Comparison of ENCODE assay signal across 14 mouse cellular contexts in genomic region chr19:41332228-41332627, GRCm38 (mm10). TPM values are rescaled to one million over a fixed set of nuclear protein-coding genes. Genes with fewer than 3 reads are reported as not detected.
DNase-seq lines count a peak whose midpoint lies in the region; ATAC-seq and TF ChIP-seq lines count a peak whose summit lies in the region.
"Had no signal": no experiment of that assay in that cellular context is flagged by ENCODE, and none has a peak within 500 bp of the region (broad histone marks: within the 10 kb centered on the region; RNA-seq: fewer than 3 reads in every experiment).

No protein-coding gene starts in this region.

- H3K4me2 ChIP-seq in kidney, embryonic 15.5 days = no peak overlapping the region
- H3K4me2 ChIP-seq in CH12.LX (ENCODE audit: insufficient read depth, low read depth, poor library complexity, severe bottlenecking) = peak overlapping the region; percentile 94
- H3K4me2 ChIP-seq: heart, embryonic 13.5 days had no signal

- no peak for ATAC-seq in kidney, embryonic 15.5 days (replicated peaks; ENCODE audit: low FRiP score)
- ATAC-seq: forebrain, postnatal 0 days; hindbrain, embryonic 16.5 days had no signal

- H3K4me3 ChIP-seq in kidney, adult 2 months (ENCODE audit: insufficient read depth, low read depth, low read length) = no peak overlapping the region
- no peak overlapping the region for H3K4me3 ChIP-seq in kidney, embryonic 15.5 days (replicated peaks)
- H3K4me3 ChIP-seq in CH12.LX (replicated peaks in 1 of 3; ENCODE audit: low read depth in 2 of 3, low read length in 2 of 3, poor library complexity in 1 of 3) (peak overlapping the region; percentile 53 to 66 (median 59)), macrophage (ENCODE audit: inconsistent target) (peak overlapping the region; percentile 64)
- H3K4me3 ChIP-seq: heart, embryonic 13.5 days had no signal

- dilution Hi-C loops in CH12.LX (cut with MboI; ENCODE audit: extremely low pct_ligation_motif_present, extremely low pct_unique_long_range_greater_than_20kb, low sequenced_read_pairs) = no loop called here

- H3K4me1 ChIP-seq in kidney, adult 2 months (ENCODE audit: control insufficient read depth, insufficient read depth, low read length) = no peaks in the 10 kb centered on the region
- H3K4me1 ChIP-seq in kidney, embryonic 15.5 days = no peaks in the 10 kb centered on the region
- peaks cover 28 to 70% of the 10 kb centered on the region in 2 experiments for H3K4me1 ChIP-seq in CH12.LX (ENCODE audit: control insufficient read depth in 1 of 2, insufficient read depth in 2 of 2)
- H3K4me1 ChIP-seq: heart, embryonic 13.5 days had no signal

- 83% methylated on average over 12 of the region's 12 CpGs for WGBS in kidney, adult 2 months
- WGBS in kidney, embryonic 15.5 days = 91% methylated on average over 12 of the region's 12 CpGs
- 5% methylated on average over 12 of the region's 12 CpGs for WGBS in macrophage (ENCODE audit: missing documents)

- H3K79me2 ChIP-seq in CH12.LX (replicated peaks; ENCODE audit: control insufficient read depth, extremely low read depth, insufficient read depth, poor library complexity, severe bottlenecking) = peaks cover 24% of the 10 kb centered on the region
- peaks cover 95% of the 10 kb centered on the region for H3K79me2 ChIP-seq in macrophage (ENCODE audit: inconsistent target)

- DNase-seq in kidney, adult 2 months = peak; percentile 19
- peak; percentile 90 for DNase-seq in CH12.LX (ENCODE audit: extremely low read depth)
- DNase-seq in spleen, postnatal 36 days (ENCODE audit: low spot score in 2 of 2) = peak; percentile 90 to 91
- DNase-seq in left cerebral cortex, adult 11 months (ENCODE audit: low spot score) = no peak
- DNase-seq in neural tube, embryonic 10.5 days (ENCODE audit: extremely low spot score, low spot score) = no peak
- DNase-seq in gastrocnemius, postnatal 36 days = no peak
- DNase-seq: cerebellum, adult 11 months; forebrain, postnatal 0 days; kidney, postnatal 14 days; right cerebral cortex, adult 18-20 months had no signal

- H3K9me3 ChIP-seq in kidney, embryonic 15.5 days (replicated peaks) = no peaks in the 10 kb centered on the region
- H3K9me3 ChIP-seq in CH12.LX (replicated peaks; ENCODE audit: low read length) = peaks cover 9% of the 10 kb centered on the region
- H3K9me3 ChIP-seq: heart, embryonic 13.5 days had no signal

- H3K36me3 ChIP-seq in kidney, adult 2 months (ENCODE audit: control insufficient read depth, insufficient read depth, low read length) = no peaks in the 10 kb centered on the region
- H3K36me3 ChIP-seq in kidney, embryonic 15.5 days = no peaks in the 10 kb centered on the region
- H3K36me3 ChIP-seq in CH12.LX (replicated peaks in 1 of 2; ENCODE audit: control insufficient read depth in 1 of 2, insufficient read depth in 1 of 2, low read length in 1 of 2) (peaks cover 29 to 57% of the 10 kb centered on the region in 2 experiments), macrophage (ENCODE audit: inconsistent target) (peaks cover 21% of the 10 kb centered on the region)
- H3K36me3 ChIP-seq: heart, embryonic 13.5 days had no signal

- H3K27ac ChIP-seq in kidney, adult 2 months (ENCODE audit: insufficient read depth, low read depth, low read length) = no peak overlapping the region
- H3K27ac ChIP-seq in kidney, embryonic 15.5 days = no peak overlapping the region
- H3K27ac ChIP-seq in CH12.LX (ENCODE audit: insufficient read depth, low read depth) (peak overlapping the region; percentile 89), macrophage (peak overlapping the region; percentile 98)
- H3K27ac ChIP-seq: heart, embryonic 13.5 days had no signal

- in situ Hi-C loops in CH12.LX (cut with MboI; ENCODE audit: low pct_ligation_motif_present, low pct_unique_long_range_greater_than_20kb, low sequenced_read_pairs) = loop anchor here (5.0 kb wide), 1 partner anchor 40 kb away; no protein-coding TSS in a partner anchor

- TF ChIP-seq POLR2A in kidney, adult 2 months (IDR thresholded peaks at IDR 0.05; ENCODE audit: low read depth, low read length) = no peak
- peak; percentile 67 for TF ChIP-seq POLR2A in CH12.LX (IDR thresholded peaks at IDR 0.05; ENCODE audit: low read depth, low read length)

- TF ChIP-seq RAD21 in CH12.LX (IDR thresholded peaks at IDR 0.05; ENCODE audit: low read depth, low read length) = no peak

- TF ChIP-seq CTCF in kidney, adult 2 months (conservative IDR thresholded peaks at IDR 0.05; ENCODE audit: insufficient read depth, insufficient read length, low read depth, low read length) = no peak
- no peak for TF ChIP-seq CTCF in CH12.LX (conservative IDR thresholded peaks at IDR 0.05 in 1 of 2, IDR thresholded peaks at IDR 0.05 in 1 of 2; ENCODE audit: low read depth in 2 of 2, low read length in 2 of 2)

- H3K27me3 ChIP-seq in kidney, adult 2 months (replicated peaks; ENCODE audit: control insufficient read depth, insufficient read depth, low read length) = no peaks in the 10 kb centered on the region
- H3K27me3 ChIP-seq in kidney, embryonic 15.5 days = no peaks in the 10 kb centered on the region
- no peaks in the 10 kb centered on the region for H3K27me3 ChIP-seq in CH12.LX (replicated peaks)
- H3K27me3 ChIP-seq: heart, embryonic 13.5 days had no signal

- no peak overlapping the region for H3K9ac ChIP-seq in kidney, embryonic 15.5 days
- peak overlapping the region; percentile 71 for H3K9ac ChIP-seq in CH12.LX (ENCODE audit: insufficient read depth, low read depth)
- H3K9ac ChIP-seq: forebrain, postnatal 0 days; heart, embryonic 13.5 days had no signal

- peak; percentile 64; the same call in 1 of the 2 replicates for TF ChIP-seq EP300 in CH12.LX (IDR thresholded peaks at IDR 0.05; ENCODE audit: low read length)

- intact Hi-C loops in gastrocnemius, postnatal 36 days (cut with DNase I) = no loop called here

TF ChIP-seq in CH12.LX, 34 proteins besides CTCF, POLR2A, EP300 and RAD21:
- no peak for TF ChIP-seq SMC3 (IDR thresholded peaks at IDR 0.05; ENCODE audit: low read depth, low read length)
- 0 out of 2 replicates have a peak, but pooled peaks have one; percentile 28 for TF ChIP-seq NELFE (IDR thresholded peaks at IDR 0.05; ENCODE audit: low read depth, low read length)
- TF ChIP-seq CHD2 (IDR thresholded peaks at IDR 0.05; ENCODE audit: low read length) = peak; percentile 50; the same call in 1 of the 2 replicates
- peak; percentile 58; the same call in 1 of the 2 replicates for TF ChIP-seq MAZ (IDR thresholded peaks at IDR 0.05; ENCODE audit: low read depth, low read length)
- TF ChIP-seq USF2 (conservative IDR thresholded peaks at IDR 0.05; ENCODE audit: low read depth, low read length) = no peak
- TF ChIP-seq IRF4 (IDR thresholded peaks at IDR 0.05; ENCODE audit: low read depth, low read length) = peak; percentile 61
- TF ChIP-seq ZKSCAN1 (IDR thresholded peaks at IDR 0.05; ENCODE audit: borderline replicate concordance, low read depth, low read length) = no peak
- 0 out of 2 replicates have a peak, but pooled peaks have one; percentile 31 for TF ChIP-seq ZMIZ1 (IDR thresholded peaks at IDR 0.05; ENCODE audit: low read depth, low read length)
- TF ChIP-seq ETS1 (conservative IDR thresholded peaks at IDR 0.05; ENCODE audit: low read depth, low read length) = peak; percentile 75
- TF ChIP-seq USF1 (IDR thresholded peaks at IDR 0.05; ENCODE audit: low read depth, low read length) = no peak
- no peak for TF ChIP-seq GABPA (IDR thresholded peaks at IDR 0.05; ENCODE audit: insufficient replicate concordance, low read depth, low read length)
- peak; percentile 25; the same call in 1 of the 2 replicates for TF ChIP-seq MXI1 (IDR thresholded peaks at IDR 0.05; ENCODE audit: low read depth, low read length)
- peak; percentile 49; the same call in 1 of the 2 replicates for TF ChIP-seq ELF1 (IDR thresholded peaks at IDR 0.05; ENCODE audit: low read depth, low read length)
- TF ChIP-seq SIN3A (IDR thresholded peaks at IDR 0.05; ENCODE audit: low read length) = peak; percentile 64; the same call in 1 of the 2 replicates
- peak; percentile 76 for TF ChIP-seq ZNF384 (IDR thresholded peaks at IDR 0.05; ENCODE audit: low read depth, low read length)
- peak; percentile 56; the same call in 1 of the 2 replicates for TF ChIP-seq MEF2A (IDR thresholded peaks at IDR 0.05; ENCODE audit: borderline replicate concordance, low read depth, low read length)
- TF ChIP-seq TCF12 (IDR thresholded peaks at IDR 0.05; ENCODE audit: low read depth, low read length) = peak; percentile 54; the same call in 1 of the 2 replicates
- TF ChIP-seq MAX (IDR thresholded peaks at IDR 0.05; ENCODE audit: low read length) = no peak
- peak; percentile 64; the same call in 1 of the 2 replicates for TF ChIP-seq UBTF (IDR thresholded peaks at IDR 0.05; ENCODE audit: low read depth, low read length)
- 0 out of 2 replicates have a peak, but pooled peaks have one; percentile 25 for TF ChIP-seq CHD1 (IDR thresholded peaks at IDR 0.05; ENCODE audit: low read depth, low read length)
- TF ChIP-seq TBP (conservative IDR thresholded peaks at IDR 0.05; ENCODE audit: low read depth, low read length) = 0 out of 2 replicates have a peak, but pooled peaks have one; percentile 44
- TF ChIP-seq MAFK (IDR thresholded peaks at IDR 0.05; ENCODE audit: insufficient replicate concordance, low read length) = no peak
- TF ChIP-seq HCFC1 (IDR thresholded peaks at IDR 0.05; ENCODE audit: low read depth, low read length) = peak; percentile 22; the same call in 1 of the 2 replicates
- TF ChIP-seq MYC (IDR thresholded peaks at IDR 0.05; ENCODE audit: low read depth, low read length) = 0 out of 2 replicates have a peak, but pooled peaks have one; percentile 55
- TF ChIP-seq ZC3H11A (IDR thresholded peaks at IDR 0.05; ENCODE audit: low read depth, low read length) = no peak

RNA-seq across cellular contexts. Expression of gene Pik3ap1, which starts 52.7 kb away (rescaled TPM):
- 1.3 and 2.9 TPM in 2 replicates for polyA plus RNA-seq in kidney, adult 2 months (2012; rRNA removed)
- 1.7 and 2.2 TPM in 2 replicates for polyA plus RNA-seq in kidney, embryonic 15.5 days (2015; fragmentation: Nextera tagmentation; extraction: Ambion mirVana)
- total RNA-seq in CH12.LX (2012; rRNA removed) = 34.3 and 37.4 TPM in 2 replicates
- total RNA-seq in CH12.LX (2014; rRNA removed) = 25.1 and 26.7 TPM in 2 replicates
- polyA plus RNA-seq in CH12.LX (2012; ENCODE audit: insufficient read length, low read depth) = 98.6 and 106 TPM in 2 replicates
- total RNA-seq in macrophage (2018; cell fraction: chromatin; rRNA removed) = 1,000 to 10,000 TPM in 4 of 26 experiments, 100 to 1,000 TPM in 22; 407 to 1,215 (median 770) TPM
- total RNA-seq in macrophage (2018; cell fraction: cytosol; rRNA removed) = 1,000 to 10,000 TPM in 2 of 26 experiments, 100 to 1,000 TPM in 24; 359 to 1,029 (median 645) TPM
- total RNA-seq in macrophage (2018; cell fraction: nucleus; rRNA removed) = 100 to 1,000 TPM; 383 to 992 (median 819) TPM
- 244 to 547 TPM (median 285 TPM) in 3 replicates for polyA plus RNA-seq in macrophage (2018)
- total RNA-seq in gastrocnemius, postnatal 36 days (2021) = under 1 TPM; 0.61 to 0.69 TPM

Comparison
In these comparisons a context has a peak if more than half of its experiments do, and no peak if none do; other contexts are left out.
1. DNase-seq: peak in kidney, adult 2 months (single experiment), CH12.LX (single experiment) and spleen, postnatal 36 days (2 of 2); none in left cerebral cortex, adult 11 months (single experiment), neural tube, embryonic 10.5 days (single experiment) and gastrocnemius, postnatal 36 days (0 of 2).
2. H3K27ac ChIP-seq: peak in CH12.LX (single experiment) and macrophage (single experiment); none in kidney, adult 2 months (single experiment) and kidney, embryonic 15.5 days (single experiment).
3. H3K4me3 ChIP-seq: peak in CH12.LX (3 of 3) and macrophage (single experiment); none in kidney, adult 2 months (single experiment) and kidney, embryonic 15.5 days (single experiment).
4. RNA of gene Pik3ap1, which starts 52.7 kb away (polyA plus RNA-seq): 244 to 547 TPM in macrophage and 98.6 to 106 TPM in CH12.LX; 1.3 to 2.9 TPM in kidney, adult 2 months and 1.7 to 2.2 TPM in kidney, embryonic 15.5 days; every median in the first group is over 10 times any median in the second.